In the genomic region with DNA sequence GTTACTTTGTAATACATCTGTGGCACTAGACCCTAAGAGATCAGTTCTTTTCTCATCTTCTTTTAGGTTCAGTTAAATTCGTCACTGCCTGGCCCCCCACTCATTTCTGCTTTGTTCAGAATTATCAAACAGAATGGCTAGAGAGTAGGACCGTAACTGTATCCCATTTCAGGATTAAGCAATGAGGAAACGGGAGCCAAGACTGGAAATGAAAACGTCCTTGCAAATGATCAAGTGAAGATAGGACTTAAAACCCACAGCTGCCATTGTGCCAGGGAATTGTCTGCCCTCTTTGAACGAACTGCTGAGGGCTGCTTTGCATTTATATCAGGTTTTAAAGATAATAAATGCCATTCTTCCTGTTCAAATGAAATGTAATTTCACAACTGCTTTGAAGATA, we compare ENCODE assay signal across 16 mouse cellular contexts.
DNase-seq lines count a peak whose midpoint lies in the region; ATAC-seq and TF ChIP-seq lines count a peak whose summit lies in the region.
"Had no signal": no experiment of that assay in that cellular context is flagged by ENCODE, and none has a peak within 500 bp of the region (broad histone marks: within the 10 kb centered on the region; RNA-seq: fewer than 3 reads in every experiment).

No protein-coding gene starts in this region.

- DNase-seq in gastrocnemius, adult 18-20 months (ENCODE audit: low spot score), result peak; percentile 59
- no peak for DNase-seq in gastrocnemius, postnatal 4 days (ENCODE audit: low spot score in 2 of 2)
- DNase-seq in liver, adult 2 months (ENCODE audit: extremely low read depth, low read depth, low spot score), result peak; percentile 83
- no peak for DNase-seq in liver, embryonic 11.5 days (ENCODE audit: low spot score)
- DNase-seq in brain, embryonic 14.5 days (ENCODE audit: low read depth), result peak; percentile 64
- peak; percentile 25 for DNase-seq in lung, postnatal 36 days
- DNase-seq in cerebellum, postnatal 36 days, result no peak
- DNase-seq: adrenal gland, adult 8-10 months; cerebellum, adult 11 months; gastrocnemius, postnatal 10 days; spleen, adult 18-20 months had no signal

- H3K36me3 ChIP-seq in liver, adult 2 months (ENCODE audit: control insufficient read depth, insufficient read depth, low read length), result no peaks in the 10 kb centered on the region
- no peaks in the 10 kb centered on the region for H3K36me3 ChIP-seq in liver, embryonic 11.5 days (ENCODE audit: control insufficient read depth, insufficient read depth, low read length)
- H3K36me3 ChIP-seq: liver, embryonic 12.5 days had no signal

- H3K27ac ChIP-seq in liver, adult 2 months (replicated peaks; ENCODE audit: insufficient read depth, low read depth, low read length), result no peak overlapping the region
- H3K27ac ChIP-seq in liver, embryonic 11.5 days (ENCODE audit: low read depth, low read length), result no peak overlapping the region
- H3K27ac ChIP-seq: liver, embryonic 12.5 days had no signal

- no peak overlapping the region for H3K9ac ChIP-seq in liver, adult 2 months (ENCODE audit: low read depth, low read length)
- no peak overlapping the region for H3K9ac ChIP-seq in liver, embryonic 11.5 days (ENCODE audit: low read depth, low read length)
- H3K9ac ChIP-seq: liver, embryonic 12.5 days had no signal

- ATAC-seq in liver, embryonic 11.5 days (replicated peaks; ENCODE audit: low FRiP score), result no peak
- no peak for ATAC-seq in granulocyte monocyte progenitor cell, adult 5-6 weeks (replicated peaks; ENCODE audit: poor library complexity, severe bottlenecking)
- ATAC-seq: inflammation-experienced regulatory T-cells, adult 6 months; liver, embryonic 12.5 days had no signal

- H3K9me3 ChIP-seq in liver, embryonic 11.5 days (ENCODE audit: control insufficient read depth, low read length), result no peaks in the 10 kb centered on the region
- H3K9me3 ChIP-seq: liver, embryonic 12.5 days; megakaryocyte, embryonic 14.5 days had no signal

- 11% methylated on average over 5 of the region's 5 CpGs for WGBS in liver, adult 2 months
- WGBS in liver, embryonic 11.5 days, result 42% methylated on average over 5 of the region's 5 CpGs

- no peaks in the 10 kb centered on the region for H3K27me3 ChIP-seq in liver, adult 2 months (ENCODE audit: control insufficient read depth, insufficient read depth, low read length)
- no peaks in the 10 kb centered on the region for H3K27me3 ChIP-seq in liver, embryonic 11.5 days (replicated peaks; ENCODE audit: control insufficient read depth, insufficient read depth, low read length)
- H3K27me3 ChIP-seq: liver, embryonic 12.5 days; megakaryocyte, embryonic 14.5 days; Patski had no signal

- H3K4me3 ChIP-seq in liver, adult 2 months (ENCODE audit: insufficient read depth, low read depth, low read length), result no peak overlapping the region
- H3K4me3 ChIP-seq in liver, embryonic 11.5 days (ENCODE audit: low read depth, low read length), result no peak overlapping the region
- H3K4me3 ChIP-seq: liver, embryonic 12.5 days; megakaryocyte, embryonic 14.5 days had no signal

- no peak for TF ChIP-seq POLR2A in liver, adult 2 months (IDR thresholded peaks at IDR 0.05; ENCODE audit: extremely low read depth, insufficient read depth, low read length)
- no peak for TF ChIP-seq POLR2A in brain, embryonic 14.5 days (IDR thresholded peaks at IDR 0.05; ENCODE audit: borderline replicate concordance, extremely low read depth, insufficient read depth, insufficient read length, poor library complexity, severe bottlenecking)

- no peak for TF ChIP-seq CTCF in liver, adult 2 months (IDR thresholded peaks at IDR 0.05; ENCODE audit: low read depth, low read length)
- no peak for TF ChIP-seq CTCF in brain, embryonic 14.5 days (IDR thresholded peaks at IDR 0.05; ENCODE audit: borderline replicate concordance, extremely low read depth, insufficient read depth, insufficient read length)

- no peak overlapping the region for H3K4me2 ChIP-seq in liver, embryonic 11.5 days
- H3K4me2 ChIP-seq: liver, embryonic 12.5 days had no signal

- peaks cover 3% of the 10 kb centered on the region for H3K4me1 ChIP-seq in liver, adult 2 months (ENCODE audit: control insufficient read depth, insufficient read depth, low read length)
- no peaks in the 10 kb centered on the region for H3K4me1 ChIP-seq in liver, embryonic 11.5 days (replicated peaks; ENCODE audit: control insufficient read depth, insufficient read depth, low read length)
- H3K4me1 ChIP-seq: liver, embryonic 12.5 days; megakaryocyte, embryonic 14.5 days had no signal

- H3K79me2 ChIP-seq in liver, adult 2 months (ENCODE audit: control insufficient read depth, insufficient read depth, low read length), result no peaks in the 10 kb centered on the region

Comparison
In these comparisons a context has a peak if more than half of its experiments do, and no peak if none do; other contexts are left out.
1. DNase-seq: peak in gastrocnemius, adult 18-20 months (single experiment), liver, adult 2 months (single experiment), brain, embryonic 14.5 days (single experiment) and lung, postnatal 36 days (single experiment); none in gastrocnemius, postnatal 4 days (0 of 2), liver, embryonic 11.5 days (single experiment) and cerebellum, postnatal 36 days (0 of 2).